Mouse (Mus musculus) liver, postnatal 0 days (tissue): Measurements from ENCODE around the gene Aarsd1. TPM values are rescaled to one million over a fixed set of nuclear protein-coding genes. Genes with fewer than 3 reads are reported as not detected.
A peak's percentile ranks its signal among the peaks of the same experiment; 100 is the strongest.

Experiments
- ATAC-seq: fragments of 200-750 bp; cut with Nextera tagmentation; 2 replicates; pipeline ENCODE4 v1.8.0; 2017; ENCODE audit warnings: mild to moderate bottlenecking, moderate library complexity
- DNase-seq: peaks from one replicate; pipeline ENCODE4 v3.0.0-alpha.2; 2016
- H3K27ac ChIP-seq: fragments of 300-500 bp; sonication (generic); 2 replicates; pipeline ENCODE4 v1.5.1; 2014; ENCODE audit warnings: antibody characterized with exemption, moderate library complexity, mild to moderate bottlenecking, low read depth
- H3K27me3 ChIP-seq: fragments of 300-500 bp; sonication (generic); 2 replicates; pipeline ENCODE4 v1.6.1; 2014; ENCODE audit warnings: low read length, control low read depth, mixed read lengths; ENCODE audit not compliant: insufficient read depth
- H3K36me3 ChIP-seq: fragments of 300-500 bp; sonication (generic); replicated peaks from 2 replicates; pipeline ENCODE4 v1.6.1; 2014; ENCODE audit warnings: mild to moderate bottlenecking, control low read depth, low read length, moderate library complexity, mixed read lengths; ENCODE audit not compliant: insufficient read depth
- H3K4me1 ChIP-seq: fragments of 300-500 bp; sonication (generic); 2 replicates; pipeline ENCODE4 v1.6.1; 2014; ENCODE audit warnings: antibody characterized with exemption, mild to moderate bottlenecking, control low read depth; ENCODE audit not compliant: insufficient read depth
- H3K4me2 ChIP-seq: fragments of 300-500 bp; sonication (generic); 2 replicates; pipeline ENCODE4 v1.6.1; 2014; ENCODE audit warnings: low read depth, mild to moderate bottlenecking, low read length, moderate library complexity, mixed read lengths
- H3K4me3 ChIP-seq: fragments of 300-500 bp; sonication (generic); 2 replicates; pipeline ENCODE4 v1.5.1; 2014; ENCODE audit warnings: low read depth, low read length
- H3K9ac ChIP-seq: fragments of 300-500 bp; sonication (generic); replicated peaks from 2 replicates; pipeline ENCODE4 v1.6.1; 2014; ENCODE audit warnings: mild to moderate bottlenecking, moderate library complexity
- H3K9me3 ChIP-seq: fragments of 300-500 bp; sonication (generic); 2 replicates; pipeline ENCODE4 v1.6.1; 2016; ENCODE audit warnings: mild to moderate bottlenecking, control low read depth, low read length, mixed read lengths
- CTCF ChIP-seq: sonication (generic); IDR thresholded peaks from 2 replicates; pipeline ENCODE4 v1.5.1; 2016; ENCODE audit warnings: antibody characterized with exemption, low read depth
- EP300 ChIP-seq: IDR thresholded peaks from 2 replicates; pipeline ENCODE4 v1.6.1; 2016; ENCODE audit warnings: antibody characterized with exemption, low read depth, mild to moderate bottlenecking
- WGBS: fragments of 180-500 bp; shearing (Covaris S2); extraction: QIAGEN DNeasy Blood & Tissue Kit; methylation state at CpG from one replicate; pipeline ENCODE4 v1.1.7; 2014; ENCODE audit not compliant: insufficient replicate concordance; 5-methylcytosine and 5-hydroxymethylcytosine counted together
- polyA plus RNA-seq: library from polyadenylated mRNA; unstranded; fragments of >200 nt; fragmentation: Nextera tagmentation; extraction: Ambion mirVana; gene quantifications from 2 replicates; pipeline ENCODE4 v1.2.1, GENCODE M21; 2015

Aarsd1 gene
- polyA plus RNA-seq, 1 experiment from 2014 or later: 23.7 TPM

DNA sequence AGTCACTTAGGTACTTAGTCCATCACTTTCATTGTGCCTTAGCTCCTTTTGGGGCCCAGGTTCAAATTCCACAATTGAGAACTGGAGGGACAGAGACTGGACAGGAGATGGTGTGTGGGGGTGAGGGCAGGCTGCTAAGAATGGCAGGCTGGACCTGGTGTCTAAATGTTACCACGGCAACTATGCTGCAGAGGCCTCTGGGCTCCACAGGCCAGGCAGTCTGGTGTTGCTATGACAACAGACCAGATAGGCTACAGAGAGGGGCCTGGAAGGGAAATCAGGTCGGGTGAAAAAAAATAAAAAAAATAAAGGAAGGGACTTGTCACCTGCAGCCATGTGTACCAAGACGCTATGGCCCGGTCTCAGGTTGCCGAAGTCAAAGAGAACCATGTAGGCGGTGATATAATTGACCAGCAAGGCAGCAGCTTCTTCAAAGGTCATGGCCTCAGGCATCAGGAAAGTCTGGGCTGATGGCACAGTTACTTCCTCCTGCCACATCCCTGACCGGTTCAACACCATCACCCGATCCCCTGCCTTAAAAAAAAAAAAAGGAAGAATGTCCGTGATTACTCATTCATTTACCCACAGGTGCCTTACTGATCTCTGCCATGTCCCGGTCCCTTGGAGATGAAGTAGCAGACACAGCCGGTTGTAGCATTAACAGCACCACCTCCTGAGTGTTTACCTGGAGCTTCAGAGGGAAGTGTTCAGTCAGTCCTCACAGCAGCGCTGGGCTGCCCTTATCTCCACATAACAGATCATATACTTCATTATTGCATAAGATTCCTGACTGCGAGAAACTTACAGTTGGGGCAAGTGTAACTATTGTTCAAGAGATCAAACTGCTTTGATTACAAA, 45.4 kb upstream of the Aarsd1 start:
- Histone ChIP-seq H3K36me3 (peaks cover 11% of the 10 kb centered on the region), H3K27ac (no peak overlapping the region), H3K4me1 (peaks cover 36% of the 10 kb centered on the region), H3K9ac (no peak overlapping the region), H3K4me3 (no peak overlapping the region), H3K9me3 (no peaks in the 10 kb centered on the region), H3K27me3 (0 out of 2 replicates have a peak, but pooled peaks cover 4% of the 10 kb centered on the region), H3K4me2 (no peak overlapping the region)
- WGBS: 25% methylated on average over 13 of the region's 13 CpGs
- no peak for DNase-seq
- no peak for TF ChIP-seq CTCF
- no peak for TF ChIP-seq EP300
- ATAC-seq: no peak

DNA sequence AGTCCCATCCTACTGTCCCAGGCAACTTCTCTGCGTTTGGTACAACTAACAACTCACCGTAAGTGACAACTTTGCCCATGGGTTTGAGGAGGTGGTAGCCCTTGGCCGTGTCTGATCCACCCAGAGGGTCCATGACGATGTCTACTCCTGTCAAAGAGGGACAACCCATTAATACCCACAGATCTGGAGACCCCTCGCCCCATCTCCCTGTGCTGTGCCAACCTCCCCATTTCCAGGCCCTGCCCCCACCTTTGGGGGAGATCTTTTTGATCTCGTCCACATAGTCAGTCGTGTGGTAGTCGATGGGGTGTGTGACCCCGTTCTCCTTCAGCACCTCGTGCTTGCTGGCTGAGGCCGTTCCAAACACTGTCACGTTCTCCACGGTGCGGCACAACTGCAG, 44.7 kb upstream of the Aarsd1 start:
- H3K4me2 ChIP-seq: no peak overlapping the region
- WGBS: 84% methylated on average over 14 of the region's 14 CpGs
- H3K4me1 ChIP-seq: peaks cover 36% of the 10 kb centered on the region
- ATAC-seq (no peak), DNase-seq (no peak)
- H3K9ac ChIP-seq: no peak overlapping the region
- H3K27ac ChIP-seq: no peak overlapping the region
- no peak overlapping the region for H3K4me3 ChIP-seq
- 0 out of 2 replicates have a peak, but pooled peaks cover 4% of the 10 kb centered on the region for H3K27me3 ChIP-seq
- peaks cover 18% of the 10 kb centered on the region for H3K36me3 ChIP-seq
- TF ChIP-seq CTCF (no peak), EP300 (no peak)
- no peaks in the 10 kb centered on the region for H3K9me3 ChIP-seq

DNA sequence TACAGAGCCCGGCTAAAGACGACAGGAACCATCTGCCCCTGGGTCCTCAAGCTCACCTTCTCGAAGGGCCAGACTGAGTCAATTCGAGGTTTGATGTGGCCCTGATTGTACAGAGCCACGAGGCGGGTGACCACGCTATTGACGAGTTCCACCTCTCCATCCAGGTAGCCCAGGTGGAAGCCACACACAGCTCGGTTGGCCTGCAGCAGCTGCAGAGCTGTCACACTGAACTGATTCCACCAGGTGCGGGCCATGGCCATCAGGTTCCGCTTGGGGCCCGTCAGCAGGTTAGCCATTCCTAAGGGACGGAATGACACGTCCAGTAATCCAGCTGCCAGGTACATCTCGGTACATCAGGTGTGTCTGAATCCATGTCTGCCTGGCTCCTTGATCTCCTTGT, 42.9 kb upstream of the Aarsd1 start:
- H3K4me2 ChIP-seq: no peak overlapping the region
- no peak overlapping the region for H3K9ac ChIP-seq
- 0 out of 2 replicates have a peak, but pooled peaks cover 4% of the 10 kb centered on the region for H3K27me3 ChIP-seq
- no peak for DNase-seq
- WGBS: 87% methylated on average over 15 of the region's 15 CpGs
- H3K36me3 ChIP-seq: peaks cover 24% of the 10 kb centered on the region
- no peak overlapping the region for H3K4me3 ChIP-seq
- no peak for ATAC-seq
- H3K9me3 ChIP-seq: no peaks in the 10 kb centered on the region
- no peak for TF ChIP-seq EP300
- no peak for TF ChIP-seq CTCF
- peaks cover 24% of the 10 kb centered on the region for H3K4me1 ChIP-seq
- H3K27ac ChIP-seq: no peak overlapping the region

DNA sequence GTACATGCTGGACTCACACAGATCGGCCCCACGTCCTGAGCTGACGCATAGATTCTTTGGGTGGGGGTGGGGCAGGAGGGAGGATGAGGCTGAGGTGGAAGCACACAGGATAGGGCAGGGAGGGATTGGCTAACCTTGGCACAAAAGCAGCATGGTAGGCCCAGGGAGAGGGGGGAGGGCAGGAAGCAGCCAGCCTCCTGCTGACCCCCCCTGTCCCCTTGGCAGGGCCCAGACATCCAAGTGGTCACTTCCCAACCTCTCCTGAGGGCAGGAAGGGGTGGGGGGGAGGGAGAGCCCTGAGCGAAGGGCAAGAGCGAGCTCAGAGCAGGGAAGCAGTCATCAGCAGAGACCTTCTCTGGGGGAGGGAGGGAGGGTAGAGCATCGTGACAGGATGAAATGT, 42.3 kb upstream of the Aarsd1 start:
- DNase-seq (no peak), ATAC-seq (peak; percentile 48)
- Histone ChIP-seq H3K4me3 (no peak overlapping the region), H3K27me3 (0 out of 2 replicates have a peak, but pooled peaks cover under 1% of the 10 kb centered on the region), H3K9me3 (no peaks in the 10 kb centered on the region), H3K9ac (no peak overlapping the region), H3K27ac (no peak overlapping the region), H3K4me2 (no peak overlapping the region), H3K4me1 (peaks cover 18% of the 10 kb centered on the region), H3K36me3 (peaks cover 24% of the 10 kb centered on the region)
- 67% methylated on average over 6 of the region's 6 CpGs for WGBS
- no peak for TF ChIP-seq CTCF
- TF ChIP-seq EP300: no peak

DNA sequence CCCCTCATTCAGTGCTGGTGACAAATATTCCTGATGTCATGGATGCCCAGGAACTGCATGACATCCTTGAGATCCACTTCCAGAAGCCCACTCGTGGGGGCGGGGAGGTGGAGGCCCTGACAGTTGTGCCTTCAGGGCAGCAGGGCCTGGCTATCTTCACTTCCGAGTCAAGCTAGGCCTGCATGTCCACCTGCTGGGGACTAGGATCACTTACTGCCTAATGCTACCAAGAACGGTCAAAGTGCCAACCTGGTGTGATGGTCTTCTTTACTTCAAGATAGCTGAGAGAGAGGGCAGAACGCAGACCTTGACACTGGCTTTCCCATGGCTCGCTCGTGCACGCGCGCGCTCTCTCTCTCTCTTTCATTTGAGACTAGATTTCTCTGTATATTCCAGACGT, 40.8 kb upstream of the Aarsd1 start:
- WGBS: 87% methylated on average over 12 of the region's 12 CpGs
- Histone ChIP-seq H3K27ac (no peak overlapping the region), H3K4me1 (peaks cover 14% of the 10 kb centered on the region; the same call in 1 of the 2 replicates), H3K36me3 (peaks cover 24% of the 10 kb centered on the region), H3K4me2 (no peak overlapping the region), H3K9me3 (no peaks in the 10 kb centered on the region), H3K4me3 (no peak overlapping the region), H3K27me3 (no peaks in the 10 kb centered on the region), H3K9ac (no peak overlapping the region)
- TF ChIP-seq CTCF (no peak), EP300 (no peak)
- ATAC-seq (no peak), DNase-seq (no peak)

DNA sequence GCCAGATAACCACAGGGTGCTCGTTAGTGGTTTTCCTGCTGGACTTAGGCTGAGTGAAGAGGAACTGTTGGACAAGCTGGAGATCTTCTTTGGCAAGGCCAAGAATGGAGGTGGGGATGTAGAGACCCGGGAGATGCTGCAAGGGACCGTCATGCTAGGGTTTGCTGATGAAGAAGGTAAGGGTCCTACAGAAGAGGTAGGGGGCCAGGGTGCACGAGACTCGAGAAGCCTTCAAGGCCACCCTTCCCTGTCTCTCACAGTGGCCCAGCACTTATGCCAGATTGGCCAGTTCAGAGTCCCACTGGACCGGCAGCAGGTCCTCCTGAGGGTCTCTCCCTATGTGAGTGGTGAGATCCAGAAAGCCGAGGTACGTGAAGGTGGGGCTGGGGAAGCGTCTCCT, 40.2 kb upstream of the Aarsd1 start:
- Histone ChIP-seq H3K36me3 (peaks cover 24% of the 10 kb centered on the region), H3K4me3 (no peak overlapping the region), H3K4me1 (peaks cover 10% of the 10 kb centered on the region; the same call in 1 of the 2 replicates), H3K9ac (no peak overlapping the region), H3K9me3 (no peaks in the 10 kb centered on the region), H3K4me2 (no peak overlapping the region), H3K27me3 (no peaks in the 10 kb centered on the region), H3K27ac (no peak overlapping the region)
- TF ChIP-seq EP300 (no peak), CTCF (no peak)
- no peak for DNase-seq
- no peak for ATAC-seq
- 79% methylated on average over 9 of the region's 9 CpGs for WGBS
